Mouse (Mus musculus) right cerebral cortex, postnatal 25 days (tissue): ENCODE measurements around the gene Bsg.

Source experiments
- DNase-seq: peaks from one replicate; pipeline ENCODE4 v3.0.0; 2022

Gene Bsg

DNA sequence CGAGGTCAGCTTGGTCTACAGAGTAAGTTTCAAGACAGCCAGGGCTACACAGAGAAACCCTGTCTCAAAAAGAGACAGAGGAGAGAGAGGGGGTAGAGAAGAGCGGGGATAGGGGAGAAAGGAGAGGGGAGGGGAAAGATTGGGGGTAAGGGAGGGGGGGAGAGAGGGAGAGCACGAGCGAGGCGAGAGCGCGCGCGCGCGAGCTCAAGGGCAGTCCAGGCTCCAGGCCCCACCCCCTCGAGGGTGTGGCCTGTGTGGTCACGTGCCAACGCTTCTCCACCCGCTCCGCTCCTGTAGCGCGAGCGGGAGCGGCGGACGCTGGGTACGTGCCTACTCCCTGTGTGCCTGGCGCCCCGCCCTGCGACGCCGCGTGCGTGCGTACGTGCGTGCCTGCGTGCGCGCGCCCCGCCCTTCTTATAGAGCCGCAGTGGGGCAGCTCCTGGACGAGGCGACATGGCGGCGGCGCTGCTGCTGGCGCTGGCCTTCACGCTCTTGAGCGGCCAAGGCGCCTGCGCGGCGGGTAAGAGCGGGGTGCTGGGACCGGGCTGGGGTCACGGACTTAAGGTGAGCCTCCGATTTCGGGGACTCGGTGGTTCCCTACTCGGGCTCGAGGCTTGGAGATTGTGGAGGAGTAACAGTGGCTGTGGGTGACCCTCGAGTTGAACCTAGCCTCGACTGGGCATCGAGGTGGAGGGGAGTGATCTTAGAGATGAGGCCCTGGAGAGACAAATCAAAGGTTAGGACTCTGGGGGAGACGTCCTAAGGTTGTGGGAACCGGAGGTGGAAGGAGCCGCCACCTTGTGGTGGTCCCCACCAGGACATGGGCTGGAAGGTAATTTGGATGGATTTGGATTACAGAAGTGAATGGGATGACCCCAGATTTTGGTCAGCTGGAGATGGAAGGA lies at the start of gene Bsg:
Gene Bsg (plus strand): TSS at position 427 of the 905 bp plus-strand sequence.
- peak; percentile 99 for DNase-seq

DNA sequence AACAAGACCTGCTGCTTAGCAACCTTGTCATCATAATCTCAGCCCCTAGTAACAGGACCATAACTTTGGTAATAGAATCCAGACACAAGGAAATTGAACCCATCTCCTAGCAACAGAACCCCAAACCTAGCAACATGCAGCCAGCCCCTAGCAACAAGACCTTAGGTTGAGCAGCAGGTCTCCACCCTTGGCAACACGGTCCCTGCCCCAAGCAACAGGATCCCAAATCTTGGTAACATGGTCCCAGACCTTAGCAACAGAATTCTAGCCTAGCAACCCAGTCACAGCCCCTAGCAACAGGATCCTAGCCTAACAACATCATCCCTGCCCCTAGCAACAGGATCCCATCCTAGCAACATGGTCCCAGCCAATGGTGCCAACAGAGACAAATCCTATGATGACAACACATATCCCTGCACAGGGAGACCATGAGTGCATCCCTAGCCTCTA lies 49.3 kb upstream of the Bsg start:
- peak; percentile 38 for DNase-seq

DNA sequence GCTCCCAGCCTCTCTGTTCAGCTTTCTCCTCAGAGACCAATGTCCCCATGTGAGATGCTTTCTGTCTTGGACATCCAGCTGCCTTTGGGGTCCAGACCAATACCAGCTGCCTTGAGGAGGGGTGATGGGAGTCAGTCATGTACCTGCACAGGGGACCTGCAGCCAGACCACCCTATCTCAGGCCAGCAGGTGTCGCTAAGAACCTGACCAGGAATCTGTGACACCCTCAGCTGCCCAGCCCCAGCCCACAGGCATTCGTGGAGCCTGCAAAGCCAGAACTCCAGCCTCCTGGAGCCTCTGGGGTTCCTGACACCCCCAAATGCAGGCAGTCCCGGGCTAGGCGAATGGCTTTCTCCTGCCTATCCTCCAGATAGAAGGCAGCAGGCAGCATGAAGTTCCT lies 45.5 kb upstream of the Bsg start:
- no peak for DNase-seq

DNA sequence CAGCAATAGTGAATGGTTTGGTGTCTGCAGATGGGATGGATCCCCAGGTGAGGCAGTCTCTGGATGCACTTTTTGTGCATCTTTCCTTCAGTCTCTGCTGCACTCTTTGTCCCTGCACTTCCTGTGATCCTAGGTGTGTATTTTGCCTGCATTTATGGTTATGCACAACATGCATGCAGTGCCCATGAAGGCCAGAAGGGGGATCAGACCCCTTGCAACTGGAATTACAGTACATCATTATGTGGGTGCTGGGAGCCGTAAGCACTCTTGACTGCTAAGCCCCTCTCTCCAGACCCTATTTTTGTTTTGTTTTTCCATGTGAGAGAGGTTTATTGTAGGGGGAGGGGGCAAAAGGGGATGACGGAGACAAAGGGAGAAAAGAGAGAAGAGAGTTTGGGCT lies 44.0 kb upstream of the Bsg start:
- no peak for DNase-seq

DNA sequence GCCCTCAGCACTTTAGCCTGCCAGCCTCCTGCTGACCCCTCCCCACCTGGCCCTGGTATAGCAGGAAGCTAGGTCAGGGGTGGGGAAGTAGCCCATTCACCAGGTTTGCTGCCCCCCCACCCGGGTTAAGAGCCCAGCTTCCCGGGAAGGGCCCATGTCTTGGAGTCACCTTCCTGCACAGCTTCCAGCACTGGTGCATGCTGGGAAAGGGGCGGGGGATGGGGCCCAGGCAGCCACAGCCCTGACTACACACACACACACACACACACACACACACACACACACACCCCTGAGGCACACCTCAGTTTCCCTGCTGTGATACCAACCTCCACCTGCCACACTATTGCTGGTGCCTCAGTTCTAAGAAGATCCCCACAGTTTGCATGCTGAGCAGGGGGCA lies 42.4 kb upstream of the Bsg start:
- DNase-seq = no peak

DNA sequence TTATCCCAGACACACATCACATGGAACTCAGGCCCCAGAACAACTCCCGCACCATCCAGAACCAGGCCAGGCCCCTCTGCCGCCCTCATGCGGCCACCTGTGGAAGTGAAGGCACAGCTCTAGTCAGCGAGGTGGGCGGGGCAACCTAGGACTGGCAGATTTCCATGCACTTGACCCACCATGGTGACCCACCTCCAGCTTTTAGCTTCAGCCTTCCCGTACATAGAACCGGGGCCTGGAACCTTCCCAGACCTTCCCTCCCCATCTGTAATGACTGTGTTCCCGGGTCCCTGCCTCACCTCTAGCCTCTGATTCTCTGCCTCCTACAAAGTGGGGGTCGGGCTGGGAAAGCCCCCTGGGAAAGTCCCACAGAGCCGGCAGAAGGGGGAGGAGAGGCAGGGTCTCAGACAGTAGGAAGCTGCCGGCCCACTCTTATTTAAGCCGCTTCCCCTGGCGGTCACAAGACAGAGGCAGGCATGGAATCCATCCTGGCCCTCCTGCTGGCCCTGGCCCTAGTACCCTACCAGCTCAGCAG lies 40.1 kb upstream of the Bsg start, which contains the start of gene Madcam1:
Gene Madcam1 (plus strand): TSS at position 429 of the 535 bp plus-strand sequence.
- peak; percentile 50 for DNase-seq

DNA sequence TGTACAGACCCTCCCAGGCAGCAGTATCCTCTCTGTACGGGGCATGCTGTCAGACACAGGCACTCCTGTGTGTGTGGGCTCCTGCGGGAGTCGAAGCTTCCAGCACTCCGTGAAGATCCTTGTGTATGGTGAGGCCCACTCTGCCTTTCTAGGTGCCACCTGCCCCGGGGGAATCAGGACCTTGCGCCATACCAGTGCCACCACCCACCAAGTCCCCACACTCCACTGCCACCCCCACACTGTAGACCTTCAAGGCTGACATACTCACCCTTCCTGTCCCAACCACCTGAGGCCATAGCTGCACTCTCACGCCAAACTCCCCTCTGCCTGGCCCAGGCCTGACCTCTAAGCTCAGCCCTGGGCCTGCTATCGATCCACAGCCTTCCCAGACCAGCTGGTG lies 39.2 kb upstream of the Bsg start:
- no peak for DNase-seq

DNA sequence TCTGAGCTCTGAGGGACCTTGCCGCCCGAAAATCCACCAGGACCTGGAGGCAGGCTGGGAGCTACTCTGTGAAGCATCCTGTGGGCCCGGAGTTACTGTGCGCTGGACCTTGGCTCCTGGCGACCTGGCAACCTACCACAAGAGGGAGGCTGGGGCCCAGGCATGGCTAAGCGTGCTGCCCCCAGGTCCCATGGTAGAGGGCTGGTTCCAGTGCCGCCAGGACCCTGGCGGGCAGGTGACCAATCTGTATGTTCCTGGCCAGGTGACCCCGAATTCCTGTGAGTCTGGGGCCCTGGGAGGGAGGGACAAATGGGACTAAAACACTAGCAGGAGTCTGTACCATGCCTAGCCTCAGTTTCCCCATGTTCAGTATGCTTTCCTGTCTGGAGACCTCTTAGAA lies 37.8 kb upstream of the Bsg start:
- DNase-seq = no peak

DNA sequence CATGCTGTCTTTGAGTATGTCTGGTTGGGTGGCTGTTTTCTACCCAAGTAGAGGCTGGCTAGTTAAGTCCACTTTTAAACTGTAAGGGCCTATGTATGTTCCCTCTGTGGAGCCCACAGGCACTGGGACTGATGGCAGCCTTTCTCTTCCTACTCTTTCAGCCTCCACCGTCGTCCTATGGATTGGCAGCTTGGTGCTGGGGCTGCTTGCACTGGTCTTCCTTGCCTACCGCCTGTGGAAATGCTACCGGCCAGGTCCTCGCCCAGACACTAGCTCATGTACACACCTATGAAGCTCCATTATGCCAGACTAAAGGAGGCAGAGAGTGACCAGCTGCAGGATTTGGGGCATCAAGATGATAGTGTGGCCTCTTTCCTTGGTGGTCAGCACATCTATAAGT lies 36.2 kb upstream of the Bsg start:
- no peak for DNase-seq

DNA sequence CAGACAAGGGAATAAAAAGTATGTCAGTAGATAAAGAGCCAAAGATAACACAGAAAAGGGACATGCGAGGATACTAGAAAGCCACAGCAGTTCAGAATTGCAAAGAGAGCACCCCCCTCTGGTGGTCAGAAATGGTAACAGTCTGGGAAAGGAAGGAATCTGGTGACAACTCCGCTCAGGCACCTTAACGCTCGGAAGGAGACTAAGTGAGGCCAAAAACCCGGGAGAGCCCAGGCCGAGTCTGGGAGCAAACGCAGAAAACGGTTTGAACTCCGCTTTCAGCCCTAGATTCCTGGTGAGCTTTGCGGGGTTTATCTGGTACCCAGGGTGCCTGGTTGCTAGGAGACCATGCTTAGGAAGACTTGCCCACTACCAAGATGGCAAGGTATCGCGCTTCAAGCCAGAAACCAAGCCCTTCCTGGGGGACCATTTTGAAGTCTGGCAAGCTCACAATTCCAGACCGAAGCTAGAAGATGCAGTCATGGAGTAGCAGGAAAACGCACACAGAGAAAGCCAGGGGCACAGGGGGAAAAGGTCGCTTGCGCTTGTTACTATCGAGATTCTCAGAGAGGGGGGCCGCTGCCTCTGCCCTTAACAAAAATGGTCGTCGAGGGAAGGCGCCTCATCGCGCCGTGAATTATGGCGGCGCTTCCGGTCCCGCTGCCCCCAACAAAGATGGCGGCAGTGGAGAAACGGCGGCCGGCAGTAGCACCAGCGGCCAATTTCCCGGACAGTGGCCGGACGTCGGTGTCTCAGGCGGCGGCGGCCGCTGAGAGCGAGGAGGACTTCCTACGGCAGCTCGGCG lies 35.3 kb upstream of the Bsg start, which contains the start of gene Tpgs1:
Gene Tpgs1 (plus strand): TSS at position 599 of the 805 bp plus-strand sequence.
- peak; percentile 89 for DNase-seq

DNA sequence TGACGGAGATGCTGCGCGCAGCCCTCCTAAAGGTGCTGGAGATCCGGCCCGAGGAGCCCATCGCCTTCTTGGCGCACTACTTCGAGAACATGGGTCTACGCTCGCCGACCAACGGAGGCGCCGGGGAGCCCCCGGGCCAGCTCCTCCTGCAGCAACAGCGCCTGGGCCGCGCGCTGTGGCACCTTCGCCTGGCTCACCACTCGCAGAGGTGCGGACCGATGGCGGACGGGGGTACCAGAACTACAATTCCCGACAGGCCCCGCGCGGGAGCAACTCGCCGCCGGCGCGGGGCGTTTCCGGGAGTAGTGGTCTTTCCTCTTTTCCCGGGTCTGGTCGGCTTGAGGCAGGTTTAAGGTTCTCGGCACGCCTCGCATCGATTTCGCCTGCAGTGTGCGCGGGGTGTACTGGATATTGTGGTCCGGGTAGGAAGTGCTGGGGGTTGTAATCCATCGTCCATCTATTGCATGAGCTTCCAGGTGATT lies 34.7 kb upstream of the Bsg start:
- peak; percentile 86 for DNase-seq

DNA sequence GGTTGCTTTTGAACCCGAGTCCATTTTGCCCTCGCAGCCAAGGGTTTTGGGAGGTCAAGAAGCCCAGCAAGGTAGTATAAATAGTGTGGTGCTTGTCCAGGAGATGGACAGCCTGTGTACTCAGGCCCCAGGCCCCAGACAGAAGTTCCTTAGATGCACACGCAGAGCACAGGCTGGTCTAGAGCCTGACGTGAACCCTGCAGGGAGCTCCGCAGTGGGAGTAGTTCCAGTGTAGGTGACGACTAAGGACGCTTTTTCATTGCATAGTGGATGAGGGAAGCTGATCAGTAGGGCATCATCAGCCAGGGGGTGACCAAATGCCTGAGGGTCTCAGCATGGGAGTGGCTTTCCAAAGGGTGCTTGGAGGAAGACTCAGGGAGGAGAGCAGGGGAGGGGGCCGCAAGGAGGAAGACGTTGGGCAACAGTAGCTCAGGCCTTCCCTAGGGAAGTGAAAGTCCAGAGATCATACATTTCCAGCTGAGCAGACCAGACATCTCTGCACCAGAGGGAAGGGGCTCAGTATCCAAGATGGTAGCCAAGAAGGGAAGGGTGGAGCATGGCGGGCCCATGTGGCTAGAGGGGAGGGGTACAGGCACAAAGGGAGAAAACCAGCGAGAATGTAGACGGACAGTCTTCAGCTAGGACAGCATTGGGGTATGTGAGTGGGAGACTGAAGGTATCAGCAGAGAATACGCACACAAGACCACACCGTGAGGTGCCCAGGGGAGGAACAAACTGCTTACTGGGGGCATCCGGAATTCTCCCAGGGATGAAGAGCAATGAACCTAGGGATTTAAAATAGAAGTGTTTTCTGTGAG lies 34.0 kb upstream of the Bsg start:
- no peak for DNase-seq

DNA sequence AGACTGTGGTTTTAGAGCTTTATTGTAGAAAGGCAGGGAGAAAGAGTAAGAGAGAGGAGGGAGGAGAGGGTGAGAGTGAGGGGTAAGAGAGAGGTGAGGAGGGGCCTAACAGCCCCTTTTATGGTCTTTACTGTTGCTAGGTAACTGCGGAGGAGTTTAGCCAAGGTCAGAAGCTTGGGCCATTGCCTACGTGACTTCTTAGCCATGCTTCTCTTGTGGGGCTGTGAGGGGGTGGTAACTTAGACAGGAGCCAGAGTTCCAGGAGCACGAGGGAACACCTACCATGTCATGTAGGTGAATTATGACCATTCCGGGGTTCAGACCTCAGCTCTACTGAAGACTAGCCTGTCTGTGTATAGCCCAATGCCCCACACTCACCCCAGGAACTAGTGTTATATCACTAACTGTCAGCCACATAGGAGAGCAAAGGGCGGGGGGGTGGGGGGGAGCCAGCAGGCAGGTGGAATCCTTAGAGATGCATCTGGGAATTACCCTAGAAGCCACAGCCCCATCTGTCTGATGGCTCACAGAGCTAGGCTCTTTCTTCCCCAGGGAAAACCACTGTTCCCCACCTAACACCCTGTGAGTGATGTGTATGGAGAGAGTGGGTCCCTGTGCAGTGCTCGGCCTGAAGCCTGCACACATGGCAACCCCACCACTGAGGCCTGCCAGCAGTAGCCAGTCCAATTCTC lies 32.7 kb upstream of the Bsg start:
- no peak for DNase-seq

DNA sequence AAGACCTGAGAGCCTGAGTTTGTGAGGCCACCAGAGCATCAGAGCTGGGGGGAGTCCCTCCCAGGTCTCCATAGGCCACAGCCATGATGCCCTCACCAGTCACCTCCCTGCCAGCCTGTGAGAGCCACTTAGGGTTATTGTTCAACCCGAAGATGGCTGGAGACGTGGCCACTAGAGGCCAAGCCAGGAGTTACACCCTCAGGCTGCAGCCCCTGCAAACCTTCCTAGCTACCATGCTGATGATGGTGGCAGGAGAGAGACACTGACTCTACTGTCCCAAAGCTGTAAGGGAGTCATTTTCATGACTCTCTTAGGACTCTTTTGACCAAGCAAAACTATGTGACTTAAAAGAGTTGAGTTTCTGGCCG lies 32.2 kb upstream of the Bsg start:
- no peak for DNase-seq

DNA sequence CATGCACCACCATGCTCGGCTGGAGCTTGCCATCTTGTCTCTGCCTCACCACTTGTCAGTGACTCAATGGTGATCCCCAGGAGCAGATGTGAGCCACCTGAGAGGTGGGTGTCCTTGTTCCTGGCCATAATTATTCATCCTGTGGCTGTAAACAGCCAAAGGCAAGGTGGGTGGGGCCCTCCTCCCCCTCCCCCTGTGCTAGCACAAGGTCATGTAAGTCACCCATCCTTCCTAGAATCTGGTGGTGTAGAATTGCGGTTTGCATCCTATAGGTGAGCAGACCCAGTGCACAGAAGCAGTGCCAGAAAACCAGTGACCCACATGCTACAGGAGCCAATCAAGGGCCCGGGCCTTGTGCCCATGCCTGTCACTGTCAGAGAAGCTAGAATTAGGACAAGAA lies 31.2 kb upstream of the Bsg start:
- no peak for DNase-seq

DNA sequence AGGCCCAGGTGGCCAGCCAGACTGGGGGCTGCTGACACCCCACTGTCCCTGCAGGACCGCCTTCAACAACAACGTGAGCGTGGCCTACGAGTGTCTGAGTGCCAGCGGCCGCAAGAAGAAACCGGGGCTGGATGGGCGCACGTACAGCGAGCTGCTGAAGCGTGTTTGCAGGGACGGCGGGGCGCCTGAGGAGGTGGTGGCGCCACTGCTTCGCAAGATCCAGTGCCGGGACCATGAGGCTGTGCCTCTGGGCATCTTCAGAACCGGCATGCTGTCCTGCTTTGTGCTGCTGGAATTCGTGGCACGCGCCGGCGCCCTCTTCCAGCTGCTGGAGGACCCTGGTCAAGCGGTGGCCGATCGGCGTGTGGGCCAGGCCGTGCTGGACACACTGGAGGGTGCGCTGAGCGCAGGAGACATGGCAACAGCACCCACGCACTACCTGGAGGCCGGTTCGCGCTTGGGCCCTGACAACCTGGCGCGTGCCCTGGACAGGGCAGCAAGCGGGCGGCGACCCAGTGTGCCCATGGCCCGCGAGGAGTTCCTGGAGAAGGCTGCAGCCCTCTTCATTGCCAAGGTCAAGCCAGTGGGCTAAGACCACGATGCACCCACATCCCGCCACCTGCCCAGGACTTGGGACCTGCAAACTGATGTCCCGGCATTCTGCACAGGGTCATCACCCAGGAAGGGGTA lies 28.8 kb upstream of the Bsg start:
- no peak for DNase-seq

DNA sequence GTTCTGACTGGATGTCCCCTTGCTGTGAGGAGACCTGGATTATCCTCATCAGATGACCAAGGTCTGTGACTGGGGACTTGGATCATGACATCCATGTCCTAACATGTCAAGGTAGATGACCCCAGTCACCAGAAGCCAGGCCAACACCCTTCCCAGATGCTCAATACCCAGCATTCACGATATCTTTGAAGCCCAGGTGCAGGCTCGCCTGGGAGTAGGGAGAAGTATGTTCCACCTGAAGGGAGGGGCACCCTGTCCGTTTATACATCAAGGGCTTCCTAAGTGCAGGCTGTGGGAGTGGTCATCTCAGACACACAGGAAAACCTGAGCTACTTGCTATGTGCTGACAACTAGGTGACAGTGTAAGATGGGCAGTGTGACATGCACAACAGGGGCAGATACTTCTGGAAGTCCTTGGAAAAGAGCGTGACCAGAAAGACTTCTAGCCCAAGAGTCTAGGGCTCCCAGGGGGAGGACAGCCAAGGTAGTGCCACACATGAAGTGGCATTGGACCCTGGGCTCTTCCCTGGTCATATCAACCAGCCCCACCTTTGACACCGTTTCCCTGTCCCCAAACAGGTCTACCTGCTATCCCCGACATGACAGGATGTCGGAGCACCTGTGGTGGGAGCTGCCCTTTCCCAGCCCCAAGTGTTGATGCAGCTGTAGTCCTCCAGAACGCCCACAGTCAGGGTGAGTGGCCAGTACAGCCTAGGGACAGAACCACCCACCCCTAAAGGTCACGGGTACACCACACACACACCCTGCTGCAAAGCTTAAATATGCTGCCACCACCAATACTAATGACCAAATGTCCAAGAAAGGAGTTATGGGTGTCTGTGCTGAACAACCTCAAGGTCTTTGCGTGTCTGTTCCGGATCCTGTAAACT lies 23.4 kb upstream of the Bsg start:
- no peak for DNase-seq

DNA sequence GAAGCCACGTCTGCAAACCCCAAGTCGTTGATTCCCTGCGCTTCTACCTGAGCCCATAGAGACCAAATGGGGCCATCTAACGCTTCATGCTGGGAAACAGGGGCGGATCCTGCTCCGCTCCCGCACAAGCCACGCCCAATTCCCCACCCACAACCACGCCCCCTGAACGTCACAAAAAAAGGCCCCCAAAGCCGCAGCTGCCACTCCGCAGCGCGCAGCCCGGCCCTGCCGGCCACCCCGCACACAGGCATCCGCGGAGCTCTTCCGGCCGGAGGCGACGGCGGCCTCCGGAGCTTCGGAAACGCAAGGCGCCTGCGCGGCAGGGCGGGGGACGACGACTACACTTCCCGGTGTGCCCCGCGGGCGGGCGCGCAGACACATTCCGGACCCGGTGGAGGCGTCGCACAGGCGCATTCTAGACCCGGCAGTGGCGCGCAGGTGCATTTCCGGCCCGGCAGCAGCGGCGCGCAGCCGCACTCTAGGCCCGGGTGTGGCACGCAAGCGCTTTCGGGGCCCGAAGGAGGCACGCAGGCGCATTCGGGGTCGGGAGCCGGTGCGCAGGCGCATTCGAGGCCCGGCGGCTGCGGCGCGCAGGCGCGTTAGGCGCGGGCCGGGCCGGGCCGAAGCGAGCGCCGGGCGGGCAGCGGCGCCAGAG lies 22.6 kb upstream of the Bsg start, which contains the start of gene Cdc34:
Gene Cdc34 (plus strand): TSS at position 605 of the 655 bp plus-strand sequence.
- DNase-seq = peak; percentile 100

DNA sequence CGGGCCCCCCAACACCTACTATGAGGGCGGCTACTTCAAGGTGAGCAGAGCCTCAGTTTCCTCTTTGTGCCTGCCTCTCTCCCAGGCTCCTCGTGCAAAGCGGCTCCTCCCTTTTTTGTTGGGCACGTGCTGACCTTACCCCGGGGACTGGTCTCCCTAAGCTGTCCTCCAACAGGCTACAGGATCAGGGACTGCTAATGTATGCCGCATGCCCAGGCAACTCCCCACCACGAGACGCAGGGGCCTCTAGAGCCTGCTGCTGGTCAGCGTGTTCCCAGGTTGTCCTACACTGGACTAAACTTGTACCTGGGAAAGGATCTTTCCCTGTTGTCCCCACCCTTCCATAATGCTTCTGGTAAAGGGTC lies 21.8 kb upstream of the Bsg start:
- DNase-seq = no peak
